Mouse (Mus musculus) testis, adult 2 months (tissue): ENCODE measurements around the gene Olfr1205. TPM values are rescaled to one million over a fixed set of nuclear protein-coding genes. Genes with fewer than 3 reads are reported as not detected.

ENCODE experiments used
- H3K27ac ChIP-seq: fragments of 200-500 bp; 2 replicates; pipeline ENCODE4 v1.5.1; 2012; ENCODE audit warnings: low read depth, low read length; ENCODE audit not compliant: control insufficient read depth, insufficient read depth
- H3K27me3 ChIP-seq: fragments of 200-500 bp; 2 replicates; pipeline ENCODE4 v1.6.1; 2012; ENCODE audit warnings: mild to moderate bottlenecking, low read length, moderate library complexity; ENCODE audit not compliant: control insufficient read depth, insufficient read depth
- H3K36me3 ChIP-seq: fragments of 200-500 bp; 2 replicates; pipeline ENCODE4 v1.6.1; 2012; ENCODE audit warnings: mild to moderate bottlenecking, low read length; ENCODE audit not compliant: control insufficient read depth, insufficient read depth
- H3K4me1 ChIP-seq: fragments of 200-500 bp; 2 replicates; pipeline ENCODE4 v1.6.1; 2012; ENCODE audit warnings: low read length; ENCODE audit not compliant: control insufficient read depth, insufficient read depth
- H3K4me3 ChIP-seq: fragments of 200-500 bp; 2 replicates; pipeline ENCODE4 v1.5.1; 2012; ENCODE audit warnings: low read depth, mild to moderate bottlenecking, low read length, moderate library complexity, mixed read lengths; ENCODE audit not compliant: control insufficient read depth
- CTCF ChIP-seq: fragments of 200-500 bp; IDR thresholded peaks from 2 replicates; pipeline ENCODE4 v1.5.1; 2012; ENCODE audit warnings: low read depth, mild to moderate bottlenecking, inconsistent platforms, low read length, moderate library complexity; ENCODE audit not compliant: control insufficient read depth, insufficient read depth, insufficient replicate concordance
- POLR2A ChIP-seq: fragments of 200-500 bp; IDR thresholded peaks from 2 replicates; pipeline ENCODE4 v1.6.1; 2012; ENCODE audit warnings: low read depth, mild to moderate bottlenecking, inconsistent platforms, low read length, moderate library complexity; ENCODE audit not compliant: control insufficient read depth
- polyA plus RNA-seq: library from polyadenylated mRNA; depleted of rRNA; stranded (reverse); fragments of >200 nt; gene quantifications from 2 replicates; pipeline ENCODE4 v1.2.3, GENCODE M21; 2012; rRNA removed

The Olfr1205 gene
- not detected in 2 replicates for polyA plus RNA-seq

- no peak within 1 kb of the TSS for H3K27ac ChIP-seq
- TF ChIP-seq POLR2A (no peak), CTCF (no peak)
- no peak within 1 kb of the TSS for H3K4me3 ChIP-seq
- H3K4me1 ChIP-seq, result no peaks in the 10 kb centered on the region
- H3K36me3 ChIP-seq, result no peaks in the 10 kb centered on the region
- no peaks in the 10 kb centered on the region for H3K27me3 ChIP-seq
These were observed at the start of gene Olfr1205 for GRCm38 (mm10) chr2:88829437-88829836. Gene Olfr1205 (plus strand): TSS chr2:88829737.

- no peak within 1 kb of the TSS for H3K27ac ChIP-seq
- no peaks in the 10 kb centered on the region for H3K27me3 ChIP-seq
- H3K4me3 ChIP-seq, result no peak within 1 kb of the TSS
- H3K36me3 ChIP-seq, result no peaks in the 10 kb centered on the region
- TF ChIP-seq CTCF, result no peak
- TF ChIP-seq POLR2A, result no peak
- no peaks in the 10 kb centered on the region for H3K4me1 ChIP-seq
These were observed 36.8 kb upstream of the Olfr1205 start, which contains the start of gene Olfr1201 for GRCm38 (mm10) chr2:88792736-88793135. Gene Olfr1201 (plus strand): TSS chr2:88793036.

- Histone ChIP-seq H3K27me3 (no peaks in the 10 kb centered on the region), H3K27ac (no peak within 1 kb of the TSS), H3K4me3 (no peak within 1 kb of the TSS), H3K36me3 (no peaks in the 10 kb centered on the region), H3K4me1 (no peaks in the 10 kb centered on the region)
- TF ChIP-seq CTCF, result no peak
- no peak for TF ChIP-seq POLR2A
These were observed 15.3 kb upstream of the Olfr1205 start, which contains the start of gene Olfr1202 for GRCm38 (mm10) chr2:88814196-88814595. Gene Olfr1202 (plus strand): TSS chr2:88814496.

- no peaks in the 10 kb centered on the region for H3K36me3 ChIP-seq
- no peak overlapping the region for H3K4me3 ChIP-seq
- TF ChIP-seq CTCF (no peak), POLR2A (no peak)
- H3K4me1 ChIP-seq, result no peaks in the 10 kb centered on the region
- no peaks in the 10 kb centered on the region for H3K27me3 ChIP-seq
- no peak overlapping the region for H3K27ac ChIP-seq
These were observed 8.9 kb downstream of the Olfr1205 start for GRCm38 (mm10) chr2:88838477-88838876.

GRCm38 (mm10) chr2:88848992-88849391 lies 19.5 kb downstream of the Olfr1205 start, which contains the start of gene Olfr1204:
Gene Olfr1204 (plus strand): TSS chr2:88849292.
- Histone ChIP-seq H3K4me1 (no peaks in the 10 kb centered on the region), H3K27ac (no peak within 1 kb of the TSS), H3K27me3 (no peaks in the 10 kb centered on the region), H3K36me3 (no peaks in the 10 kb centered on the region), H3K4me3 (no peak within 1 kb of the TSS)
- TF ChIP-seq CTCF, result no peak
- no peak for TF ChIP-seq POLR2A

GRCm38 (mm10) chr2:88862931-88863330 lies 33.4 kb downstream of the Olfr1205 start, which contains the start of gene Olfr1206:
Gene Olfr1206 (plus strand): TSS chr2:88863231.
- TF ChIP-seq CTCF (no peak), POLR2A (no peak)
- Histone ChIP-seq H3K36me3 (no peaks in the 10 kb centered on the region), H3K27me3 (no peaks in the 10 kb centered on the region), H3K27ac (no peak within 1 kb of the TSS), H3K4me1 (no peaks in the 10 kb centered on the region), H3K4me3 (no peak within 1 kb of the TSS)

Other genes starting within 250 kb of the Olfr1205 start
- not detected in 2 replicates for gene Olfr1189, start 243.3 kb upstream of the Olfr1205 start, polyA plus RNA-seq
- not detected in 2 replicates for gene Olfr1191-ps1, start 189.2 kb upstream of the Olfr1205 start, polyA plus RNA-seq
- 0.06 TPM in 1 of 2 replicates, not detected in the other for gene Olfr1192-ps1, start 181.2 kb upstream of the Olfr1205 start, polyA plus RNA-seq
- not detected in 2 replicates for gene Olfr1193, start 154.1 kb upstream of the Olfr1205 start, polyA plus RNA-seq
- not detected in 2 replicates for gene Olfr1195, start 140.6 kb upstream of the Olfr1205 start, polyA plus RNA-seq
- not detected in 2 replicates for gene Olfr1196, start 125.1 kb upstream of the Olfr1205 start, polyA plus RNA-seq
- not detected in 2 replicates for gene Olfr1197, start 97.4 kb upstream of the Olfr1205 start, polyA plus RNA-seq
- gene Olfr1198, start 78.4 kb upstream of the Olfr1205 start, polyA plus RNA-seq, result not detected in 2 replicates
- not detected in 2 replicates for gene Olfr1199, start 69.3 kb upstream of the Olfr1205 start, polyA plus RNA-seq
- not detected in 2 replicates for gene Olfr1200, start 59.2 kb upstream of the Olfr1205 start, polyA plus RNA-seq
- not detected in 2 replicates for gene Olfr1201, start 36.7 kb upstream of the Olfr1205 start, polyA plus RNA-seq
- not detected in 2 replicates for gene Olfr1202, start 15.2 kb upstream of the Olfr1205 start, polyA plus RNA-seq
- not detected in 2 replicates for gene Olfr1204, start 19.6 kb downstream of the Olfr1205 start, polyA plus RNA-seq
- gene Olfr1206, start 33.5 kb downstream of the Olfr1205 start, polyA plus RNA-seq, result not detected in 2 replicates
- gene Olfr1208, start 72.6 kb downstream of the Olfr1205 start, polyA plus RNA-seq, result not detected in 2 replicates
- gene Olfr1209, start 85.4 kb downstream of the Olfr1205 start, polyA plus RNA-seq, result not detected in 2 replicates
- gene Olfr1211, start 108.4 kb downstream of the Olfr1205 start, polyA plus RNA-seq, result not detected in 2 replicates
- gene Olfr1212, start 124.2 kb downstream of the Olfr1205 start, polyA plus RNA-seq, result not detected in 2 replicates
- not detected in 2 replicates for gene Gm13762, start 150.5 kb downstream of the Olfr1205 start, polyA plus RNA-seq
- gene Olfr1214, start 162.9 kb downstream of the Olfr1205 start, polyA plus RNA-seq, result not detected in 2 replicates
- not detected in 2 replicates for gene Olfr1215, start 177.2 kb downstream of the Olfr1205 start, polyA plus RNA-seq
- not detected in 2 replicates for gene Olfr1216, start 188.6 kb downstream of the Olfr1205 start, polyA plus RNA-seq
- not detected in 2 replicates for gene Olfr1217, start 202.3 kb downstream of the Olfr1205 start, polyA plus RNA-seq
- gene Olfr1218, start 231.4 kb downstream of the Olfr1205 start, polyA plus RNA-seq, result not detected in 2 replicates